Mouse (Mus musculus) cortical plate, adult 2 months (tissue): ENCODE results near the gene Pah.

ENCODE experiments used
- CTCF ChIP-seq: fragments of 200-500 bp; IDR thresholded peaks from 2 replicates; pipeline ENCODE4 v1.5.1; 2011; ENCODE audit warnings: mild to moderate bottlenecking, control low read depth, low read length; ENCODE audit not compliant: insufficient read depth; ENCODE audit errors: extremely low read depth
- POLR2A ChIP-seq: fragments of 200-500 bp; IDR thresholded peaks from 2 replicates; pipeline ENCODE4 v1.6.1; 2011; ENCODE audit warnings: mild to moderate bottlenecking, low read length, control low read depth; ENCODE audit not compliant: insufficient read depth; ENCODE audit errors: extremely low read depth

DNA sequence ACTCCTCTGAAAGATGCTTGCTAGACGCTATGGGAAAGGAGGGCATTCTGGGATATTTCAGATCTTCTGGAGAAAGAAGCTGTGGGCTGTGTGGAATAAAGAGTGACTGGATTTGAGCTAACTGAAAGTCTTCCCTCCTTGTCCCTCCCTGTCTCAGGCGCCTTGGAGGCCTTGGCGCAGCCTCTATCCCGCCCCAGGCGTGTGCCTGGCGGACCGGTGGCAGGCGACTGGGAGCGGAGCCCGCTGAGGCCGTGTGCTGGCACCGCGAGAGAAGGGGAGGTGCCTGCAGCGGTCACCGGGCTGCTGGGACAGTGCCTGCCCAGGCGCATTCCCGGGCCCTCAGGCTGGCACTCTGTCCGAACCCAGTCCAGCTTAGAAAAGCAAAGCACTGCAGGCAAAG lies 27.0 kb upstream of the Pah start:
- TF ChIP-seq CTCF (no peak), POLR2A (no peak)
